Mouse (Mus musculus) urinary bladder, adult 18-20 months (tissue): ENCODE results near the gene Kifc1.
"Not testable (repeated sequence)": the region's sequence is repeated elsewhere in the genome, so short reads cannot be mapped to it uniquely, and the experiment has no call there.

Experiments used
- DNase-seq, 2 experiments: peaks; one replicate each; pipeline ENCODE4 v3.0.0; 2022; ENCODE audit warnings: low spot score in 2 of 2, mixed read lengths in 2 of 2

Gene Kifc1

DNA sequence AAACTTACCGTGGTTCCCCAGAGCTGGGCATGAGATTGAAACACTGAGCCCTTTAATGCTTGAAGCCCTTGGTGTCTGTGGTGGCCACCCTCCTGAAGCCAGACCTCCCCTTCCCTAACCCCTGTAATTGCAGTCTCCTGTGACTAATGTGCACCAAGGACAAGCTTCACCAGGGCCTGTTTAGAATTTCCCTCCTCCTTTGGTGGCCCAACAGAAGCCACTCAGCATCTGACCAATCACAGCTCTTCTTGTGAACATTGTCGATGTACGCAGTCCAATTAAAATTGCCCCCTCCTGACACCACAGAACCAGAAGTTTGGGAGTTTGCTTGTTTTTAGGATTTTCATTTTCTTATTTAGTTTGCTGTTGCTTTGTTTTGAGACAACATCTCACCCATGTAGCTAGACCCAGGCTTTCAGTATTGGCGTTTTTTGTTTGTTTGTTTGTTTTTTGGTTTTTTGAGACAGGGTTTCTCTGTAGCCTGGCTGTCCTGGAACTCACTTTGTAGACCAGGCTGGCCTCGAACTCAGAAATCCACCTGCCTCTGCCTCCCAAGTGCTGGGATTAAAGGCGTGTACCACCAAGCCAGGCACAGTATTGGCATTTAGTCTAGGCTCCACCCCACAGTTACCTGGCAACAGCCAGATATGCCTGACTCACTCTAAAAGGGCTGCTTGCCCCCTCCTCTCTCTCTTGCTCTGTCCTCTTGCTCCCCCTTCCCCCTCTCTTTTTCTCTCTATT, 13.6 kb upstream of the Kifc1 start:
- DNase-seq: not testable (repeated sequence)

DNA sequence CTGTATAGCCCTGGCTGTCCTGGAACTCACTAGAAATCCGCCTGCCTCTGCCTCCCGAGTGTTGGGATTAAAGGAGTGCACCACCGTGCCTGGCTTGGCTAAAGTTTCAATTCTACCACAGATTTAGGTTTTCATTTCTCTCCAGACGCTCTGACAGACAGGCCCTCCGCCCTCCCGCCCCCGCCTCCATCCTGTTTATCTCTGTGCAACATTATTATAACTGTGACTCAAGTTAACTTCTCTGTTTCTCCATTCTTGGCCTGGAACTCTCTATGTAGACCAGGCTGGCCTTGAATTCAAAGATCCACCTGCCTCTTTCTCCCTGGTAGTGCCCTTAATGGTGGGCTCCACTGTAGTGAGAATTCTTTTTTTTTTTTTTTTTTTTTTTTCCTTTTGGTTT, 12.0 kb upstream of the Kifc1 start:
- no peak for DNase-seq

DNA sequence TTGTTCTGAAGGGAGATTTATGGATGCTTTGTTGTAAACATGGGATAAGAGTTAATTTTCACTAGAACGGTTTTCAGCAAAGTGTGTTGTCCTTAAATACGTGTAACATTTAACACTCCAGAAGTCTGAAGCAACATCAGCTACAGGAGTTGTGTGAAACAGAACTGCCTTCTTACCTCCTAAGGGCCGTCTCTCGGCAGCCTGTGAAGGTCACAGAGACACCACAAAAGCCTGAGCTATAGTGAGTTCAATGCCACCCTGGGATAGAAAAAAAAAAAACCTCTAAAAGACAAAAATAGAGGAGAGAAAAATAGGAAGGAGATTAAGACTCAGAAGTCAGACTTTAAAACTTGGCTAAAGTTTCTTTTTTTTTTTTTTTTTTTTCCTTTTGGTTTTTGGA, 11.6 kb upstream of the Kifc1 start:
- no peak for DNase-seq

DNA sequence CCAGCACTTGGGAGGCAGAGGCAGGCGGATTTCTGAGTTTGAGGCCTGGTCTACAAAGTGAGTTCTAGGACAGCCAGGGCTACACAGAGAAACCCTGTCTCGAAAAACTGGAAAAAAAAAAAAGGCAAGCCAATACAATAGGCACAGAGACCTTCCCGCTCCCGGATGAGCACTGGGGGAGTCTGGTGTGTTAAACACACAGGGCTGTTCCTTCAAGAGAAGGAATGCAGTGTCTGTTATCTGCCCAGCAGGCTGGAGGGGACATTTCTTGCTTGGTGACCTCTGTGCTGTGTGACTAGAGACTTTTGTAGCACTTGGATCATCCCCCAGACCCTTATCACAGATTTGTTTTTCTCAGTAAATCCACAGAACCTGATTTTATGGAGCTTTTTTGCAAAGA, 11.2 kb upstream of the Kifc1 start:
- no peak for DNase-seq

DNA sequence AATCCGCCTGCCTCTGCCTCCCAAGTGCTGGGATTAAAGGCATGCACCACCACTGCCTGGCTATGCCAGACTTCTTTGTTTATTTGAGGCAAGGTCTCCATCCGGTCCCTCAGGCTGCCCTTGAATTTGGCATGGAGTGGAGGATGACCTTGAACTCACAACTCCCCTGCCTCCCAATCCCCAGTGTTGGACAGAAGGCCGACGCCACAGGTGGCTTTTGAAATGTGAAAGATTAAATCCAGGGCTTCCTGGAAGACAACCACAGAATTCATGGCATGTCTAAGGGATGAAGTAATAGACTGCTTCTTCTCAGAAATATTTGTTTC, 10.5 kb upstream of the Kifc1 start:
- no peak for DNase-seq

DNA sequence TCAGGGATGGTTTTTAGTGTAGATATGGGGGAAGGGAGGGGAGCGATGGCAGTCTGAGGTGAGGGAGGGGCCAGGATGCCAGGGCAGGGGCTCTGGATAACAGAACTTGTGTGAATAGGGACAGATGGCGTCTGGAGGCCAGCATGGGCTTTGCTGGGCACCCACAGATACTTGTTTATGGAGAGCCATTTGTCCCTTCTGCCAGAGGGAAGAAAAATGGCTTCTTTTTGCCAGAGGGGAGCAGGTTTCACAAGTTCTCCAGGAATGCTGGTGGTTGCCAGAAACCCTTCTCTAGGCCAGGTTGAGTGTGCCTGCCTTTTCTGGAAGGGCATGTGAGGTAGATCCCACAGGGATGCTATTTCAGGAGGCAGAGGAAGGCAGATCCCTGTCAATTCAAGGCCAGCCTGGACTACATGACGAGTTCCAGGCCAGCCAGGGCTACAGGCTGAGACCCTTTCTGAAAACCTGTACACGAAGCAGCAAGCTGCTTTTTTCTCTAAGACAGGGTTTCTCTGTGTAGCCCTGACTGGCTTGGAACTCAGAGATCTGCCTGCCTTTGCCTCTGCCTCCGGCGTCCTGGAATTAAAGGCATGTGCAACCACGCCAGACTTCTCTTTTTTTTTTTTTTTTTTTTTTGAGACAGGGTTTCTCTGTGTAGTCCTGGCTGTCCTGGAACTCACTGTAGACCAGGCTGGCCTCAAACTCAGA, 10.0 kb upstream of the Kifc1 start:
- no peak for DNase-seq

DNA sequence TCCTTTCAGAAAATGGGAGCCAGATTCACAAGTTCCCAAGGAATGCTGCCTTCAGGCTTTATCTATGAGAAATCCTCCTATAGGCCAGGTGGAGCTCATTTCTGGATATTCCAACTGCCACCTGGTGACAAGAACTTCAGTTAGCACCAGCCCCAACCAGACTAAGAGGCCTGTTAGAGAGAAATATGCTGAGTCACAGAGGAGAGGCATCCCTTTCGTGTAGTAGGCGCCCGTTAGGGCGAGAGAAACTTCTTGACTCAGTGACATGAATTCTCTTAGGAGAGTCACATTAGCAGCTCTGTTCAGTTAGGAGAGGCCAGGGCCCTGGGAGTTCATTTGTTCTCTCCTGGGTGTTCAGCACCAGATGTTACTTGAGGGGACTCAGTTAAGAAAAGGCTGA, 9.2 kb upstream of the Kifc1 start:
- DNase-seq: no peak

DNA sequence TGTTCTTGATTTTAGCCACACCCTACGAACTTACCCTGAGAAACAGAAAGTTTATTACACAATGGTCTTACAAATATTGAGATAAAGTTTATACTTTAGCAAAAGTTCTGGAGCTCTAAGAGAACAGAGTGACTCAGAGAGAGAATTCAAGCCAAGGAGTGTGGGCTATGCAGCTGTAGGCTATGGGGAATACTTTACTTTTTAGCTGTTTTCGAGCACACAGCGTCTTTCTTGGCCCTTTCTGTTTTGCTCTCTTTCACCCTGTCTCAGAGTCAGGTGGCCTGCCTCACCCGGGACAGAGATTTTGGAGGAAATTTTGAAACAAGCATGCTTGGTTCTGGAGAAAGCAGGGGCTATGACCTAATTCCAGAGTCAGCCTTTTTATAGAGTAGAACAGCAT, 7.7 kb upstream of the Kifc1 start:
- not testable (repeated sequence) for DNase-seq

DNA sequence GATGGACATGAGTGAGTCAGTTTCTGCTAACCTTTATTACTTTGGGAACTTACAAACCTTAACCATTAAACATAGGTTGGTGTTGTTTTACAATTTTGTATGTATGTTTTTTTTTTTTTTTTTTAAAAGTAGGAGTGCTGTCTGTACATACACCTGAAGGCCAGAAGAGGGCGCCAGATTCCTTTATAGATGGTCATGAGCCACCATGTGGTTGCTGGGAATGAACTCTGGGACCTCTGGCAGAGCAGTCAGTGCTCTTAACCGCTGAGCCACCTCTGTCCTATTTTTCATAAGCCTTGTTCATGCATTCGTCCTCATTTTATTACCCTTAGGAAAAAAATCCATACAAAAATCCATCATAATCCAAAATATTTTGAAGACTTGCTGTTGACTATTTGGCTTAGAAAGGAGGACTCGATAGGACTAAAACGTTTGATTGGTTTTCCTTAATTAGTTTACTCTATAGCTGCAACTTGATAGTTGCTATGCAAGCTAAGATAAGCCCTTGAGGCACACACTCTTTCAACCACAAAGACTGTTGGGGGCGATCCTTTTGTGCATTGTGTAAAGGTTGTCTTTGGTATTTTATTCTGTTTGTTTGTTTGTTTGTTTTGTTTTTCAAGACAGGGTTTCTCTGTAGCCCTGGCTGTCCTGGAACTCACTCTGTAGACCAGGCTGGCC, 6.8 kb upstream of the Kifc1 start:
- no peak for DNase-seq

DNA sequence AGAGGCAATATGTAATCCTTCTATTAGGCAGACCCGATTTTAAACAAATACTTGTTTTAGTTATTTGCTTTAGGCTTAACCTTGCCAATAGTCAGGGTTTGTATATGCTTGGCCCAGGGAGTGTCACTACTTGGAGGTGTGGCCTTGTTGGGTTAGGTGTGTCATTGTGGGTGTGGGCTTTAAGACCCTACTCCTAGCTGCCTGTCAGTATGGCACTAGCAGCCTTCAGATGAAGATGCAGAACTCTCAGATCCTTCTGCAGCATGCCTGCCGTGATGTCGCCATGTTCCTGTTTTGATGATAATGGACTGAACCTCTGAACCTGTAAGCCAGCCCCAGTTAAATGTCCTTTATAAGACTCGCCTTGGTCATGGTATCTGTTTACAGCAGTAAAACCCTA, 2.5 kb upstream of the Kifc1 start:
- not testable (repeated sequence) for DNase-seq

DNA sequence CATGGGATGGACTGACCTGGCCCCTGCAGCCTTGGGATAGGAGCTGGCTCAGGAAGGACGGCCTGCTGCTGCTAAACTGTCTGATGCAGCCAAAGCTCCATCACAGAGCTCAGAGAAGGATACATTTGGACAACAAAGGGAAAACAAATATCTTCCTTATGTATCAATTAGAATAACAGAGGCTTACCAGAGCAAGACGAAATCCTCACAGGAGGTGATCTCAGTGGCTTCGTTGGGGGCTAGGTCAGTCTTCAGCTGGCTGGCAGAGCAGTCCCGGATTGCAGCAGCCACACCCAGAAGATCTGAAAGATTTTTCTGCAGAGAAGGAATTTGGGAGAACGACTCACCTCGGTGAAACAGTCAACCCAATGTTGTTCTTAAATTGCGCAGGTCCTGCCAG, 2.0 kb upstream of the Kifc1 start:
- no peak for DNase-seq

DNA sequence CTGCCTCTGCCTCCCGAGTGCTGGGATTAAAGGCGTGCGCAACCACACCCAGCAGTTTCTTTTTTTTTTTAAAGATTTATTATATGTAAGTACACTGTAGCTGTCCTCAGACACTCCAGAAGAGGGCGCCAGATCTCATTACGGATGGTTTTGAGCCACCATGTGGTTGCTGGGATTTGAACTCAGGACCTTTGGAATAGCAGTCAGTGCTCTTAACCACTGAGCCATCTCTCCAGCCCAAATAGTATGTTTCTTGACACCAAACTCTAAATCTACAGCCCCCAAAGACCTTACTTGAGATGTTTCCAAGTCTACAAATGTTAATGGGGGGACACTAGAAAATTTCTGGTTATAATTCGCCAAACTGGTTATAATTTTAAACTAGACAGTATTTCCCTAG, 1.4 kb upstream of the Kifc1 start:
- DNase-seq: not testable (repeated sequence)

DNA sequence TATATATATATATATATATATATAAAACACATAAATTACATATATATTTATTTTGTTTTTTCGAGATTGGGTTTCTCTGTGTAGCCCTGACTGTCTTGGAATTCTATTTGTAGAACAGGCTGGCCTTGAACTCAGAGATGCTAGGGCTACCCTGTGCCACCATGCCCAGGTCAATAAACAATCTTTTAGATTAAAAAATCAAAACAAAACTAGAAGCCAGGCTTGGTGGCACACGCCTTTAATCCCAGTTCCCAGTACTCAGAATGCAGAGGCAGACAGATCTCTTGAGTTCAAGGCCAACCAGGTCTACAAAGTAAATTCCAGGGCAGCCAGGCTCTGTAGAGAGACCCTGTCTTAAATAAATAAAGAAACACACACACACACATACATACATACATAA, 896 bp upstream of the Kifc1 start:
- no peak for DNase-seq

DNA sequence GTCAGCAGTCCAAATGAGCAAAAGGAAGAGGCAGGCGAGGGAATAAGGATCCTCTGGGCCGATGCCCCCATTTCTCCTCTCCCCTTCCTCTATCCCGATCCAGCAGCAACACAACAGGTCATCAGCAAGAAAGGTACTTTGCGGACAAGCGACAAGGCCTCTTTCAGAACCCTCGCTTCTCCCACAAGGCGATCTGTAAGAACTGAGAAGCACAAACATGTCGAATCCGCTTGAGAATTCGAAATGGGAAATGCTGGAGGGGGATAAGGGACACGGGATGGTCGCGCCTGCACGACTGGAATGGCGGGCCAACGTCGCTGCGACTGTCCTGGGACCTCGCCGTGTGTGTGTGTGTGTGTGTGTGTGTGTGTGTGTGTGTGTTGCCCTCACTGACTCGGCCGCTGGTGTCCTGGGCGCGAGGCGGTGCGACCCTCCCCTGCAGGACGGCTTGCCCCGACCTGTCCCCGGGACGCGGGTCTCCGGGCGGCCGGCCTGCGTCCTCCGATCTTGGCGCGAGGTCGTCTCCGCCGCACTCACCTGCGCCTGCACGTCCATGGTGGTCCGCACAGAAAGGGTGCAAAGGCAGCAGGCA, 424 bp downstream of the Kifc1 start:
- not testable (repeated sequence) for DNase-seq

DNA sequence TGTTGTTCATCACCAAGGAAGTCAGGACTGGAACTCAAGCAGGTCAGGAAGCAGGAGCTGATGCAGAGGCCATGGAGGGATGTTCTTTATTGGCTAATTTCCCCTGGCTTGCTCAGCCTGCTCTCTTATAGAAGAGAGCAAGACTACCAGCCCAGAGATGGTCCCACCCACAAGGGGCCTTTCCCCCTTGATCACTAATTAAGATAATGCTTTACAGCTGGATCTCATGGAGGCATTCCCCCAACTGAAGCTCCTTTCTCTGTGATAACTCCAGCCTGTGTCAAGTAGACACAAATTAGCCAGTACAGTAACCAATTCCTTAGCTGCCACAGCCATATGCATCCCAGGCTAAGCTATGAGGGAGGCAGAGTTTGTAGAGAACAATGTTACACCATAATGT, 2.2 kb downstream of the Kifc1 start:
- DNase-seq: not testable (repeated sequence)

DNA sequence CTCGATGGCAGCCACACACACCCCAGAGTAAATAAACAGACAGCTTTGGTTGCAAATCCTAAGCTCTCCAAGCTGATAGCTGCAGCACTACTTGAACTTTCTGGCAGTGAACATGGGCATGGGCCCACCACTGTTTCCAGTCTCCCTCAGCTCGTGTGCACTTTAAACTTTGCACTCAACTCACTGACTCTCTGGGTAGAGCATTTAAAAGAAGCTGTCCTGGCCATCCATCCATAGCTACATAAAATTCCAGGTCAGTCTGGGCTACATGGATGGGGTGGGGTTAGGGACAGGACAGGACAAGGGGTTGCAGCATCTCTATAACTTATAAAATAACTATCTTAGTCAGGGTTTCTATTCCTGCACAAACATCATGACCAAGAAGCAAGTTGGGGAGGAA, 2.7 kb downstream of the Kifc1 start:
- DNase-seq: not testable (repeated sequence)

DNA sequence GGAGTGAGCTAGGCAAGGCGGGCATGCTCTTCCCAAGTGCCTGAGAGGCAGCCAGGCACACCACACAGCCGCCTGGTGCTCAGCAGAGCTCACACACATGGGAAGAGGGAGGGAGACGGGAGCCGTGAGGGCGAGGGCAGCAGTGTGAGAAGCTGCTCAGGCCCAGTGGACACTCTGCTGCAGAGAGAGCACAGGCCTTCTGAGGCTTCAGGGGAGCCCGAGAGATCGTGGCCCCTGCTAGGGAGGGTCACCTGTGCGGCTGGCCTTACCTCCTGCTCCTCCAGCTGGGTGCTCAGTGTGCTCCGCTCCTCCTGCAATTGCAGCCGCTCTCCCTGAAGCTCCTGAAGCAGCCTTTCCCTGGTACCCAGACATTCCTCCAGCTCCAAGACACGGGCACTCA, 6.1 kb downstream of the Kifc1 start:
- DNase-seq: not testable (repeated sequence)

DNA sequence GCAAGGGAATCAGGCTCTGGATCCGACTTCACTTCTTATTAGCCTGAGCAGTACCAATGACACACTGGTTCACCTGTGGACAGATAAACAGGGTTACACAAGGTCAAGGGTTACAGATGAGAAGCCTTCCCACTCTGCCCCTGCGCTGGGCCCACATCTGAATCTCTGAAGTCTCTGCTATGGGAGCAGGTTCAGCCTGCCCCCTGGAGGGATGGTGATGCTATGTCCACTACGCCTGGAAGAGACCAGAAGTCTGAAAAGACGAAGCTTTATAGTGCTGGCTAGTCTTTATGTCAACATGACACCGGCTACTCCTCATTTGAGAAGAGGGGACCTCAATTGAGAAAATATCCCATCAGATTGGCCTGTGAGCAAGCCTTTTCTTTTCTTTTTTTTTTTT, 14.7 kb downstream of the Kifc1 start:
- not testable (repeated sequence) for DNase-seq

DNA sequence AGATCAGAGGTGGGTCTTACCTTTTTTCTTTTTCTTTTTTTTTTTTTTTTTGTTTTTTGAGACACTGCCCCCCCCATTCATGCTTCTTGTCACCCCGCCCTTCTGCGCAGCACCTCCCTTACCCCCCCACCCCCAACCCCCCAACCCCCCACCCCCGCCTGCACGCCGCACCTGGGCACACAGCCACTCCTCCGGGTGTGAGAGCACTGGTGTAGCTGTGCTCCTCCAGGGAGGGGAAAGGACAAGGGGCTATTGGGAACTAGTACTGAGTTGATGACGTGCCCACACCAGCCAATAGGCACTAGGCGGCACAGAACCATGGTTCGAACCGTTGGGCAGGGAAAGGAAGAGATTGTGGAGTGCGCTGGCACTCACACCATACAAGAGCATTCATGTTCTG, 16.1 kb downstream of the Kifc1 start:
- no peak for DNase-seq

DNA sequence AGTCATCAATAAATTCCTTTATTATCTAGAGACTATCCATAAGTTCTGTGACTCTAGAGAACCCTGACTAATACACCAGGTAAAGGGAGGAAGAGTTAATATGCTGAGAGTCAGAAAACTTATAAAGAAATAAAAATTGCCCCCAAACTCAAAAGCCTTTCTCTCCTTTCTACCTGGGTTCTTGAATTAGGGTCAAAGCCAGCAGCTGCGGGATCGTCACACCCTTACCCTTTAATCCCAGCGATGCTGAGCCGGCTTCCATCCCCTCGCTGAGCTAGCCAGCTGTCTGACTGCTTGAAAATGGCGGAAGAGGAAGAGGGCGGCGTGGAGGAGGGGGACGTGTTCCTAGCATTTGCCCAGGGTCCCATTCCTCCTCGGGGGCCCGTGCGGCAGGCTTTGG, 16.9 kb downstream of the Kifc1 start, which contains the start of gene Gm7029:
Gene Gm7029 (plus strand): TSS at position 301 of the 400 bp plus-strand sequence.
- DNase-seq: not testable (repeated sequence)

DNA sequence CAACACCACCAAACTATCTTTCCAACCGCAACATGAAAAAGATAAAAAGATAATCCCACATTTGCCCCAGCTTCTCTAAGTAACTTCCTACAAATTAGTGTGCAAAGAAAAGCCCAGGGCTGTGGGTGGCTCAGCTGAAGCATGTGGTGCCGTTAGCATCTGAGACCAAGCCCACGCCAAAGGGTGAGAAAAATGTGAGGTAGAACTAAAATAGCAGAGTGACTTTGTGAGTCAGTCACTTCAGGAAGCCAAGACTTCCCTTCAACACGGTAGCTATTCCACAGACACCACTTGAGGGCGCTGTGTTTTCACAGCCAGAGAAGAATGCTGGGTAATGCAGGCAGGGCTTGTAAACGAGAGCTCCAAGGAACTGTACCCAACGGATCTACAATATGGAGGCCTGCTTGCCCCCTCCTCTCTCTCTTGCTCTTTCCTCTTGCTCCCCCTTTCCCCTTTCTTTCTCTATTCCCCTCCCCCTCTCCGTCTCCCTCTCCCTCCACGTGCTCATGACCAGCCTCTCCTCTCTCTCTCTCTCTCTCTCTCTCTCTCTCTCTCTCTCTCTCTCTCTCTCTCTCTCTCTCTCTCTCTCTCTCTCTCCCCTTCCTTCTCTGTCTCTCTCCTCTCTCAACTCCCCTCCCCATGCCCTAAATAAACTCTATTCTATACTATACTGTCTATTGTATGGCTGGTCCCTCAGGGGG, 25.0 kb downstream of the Kifc1 start:
- no peak for DNase-seq

DNA sequence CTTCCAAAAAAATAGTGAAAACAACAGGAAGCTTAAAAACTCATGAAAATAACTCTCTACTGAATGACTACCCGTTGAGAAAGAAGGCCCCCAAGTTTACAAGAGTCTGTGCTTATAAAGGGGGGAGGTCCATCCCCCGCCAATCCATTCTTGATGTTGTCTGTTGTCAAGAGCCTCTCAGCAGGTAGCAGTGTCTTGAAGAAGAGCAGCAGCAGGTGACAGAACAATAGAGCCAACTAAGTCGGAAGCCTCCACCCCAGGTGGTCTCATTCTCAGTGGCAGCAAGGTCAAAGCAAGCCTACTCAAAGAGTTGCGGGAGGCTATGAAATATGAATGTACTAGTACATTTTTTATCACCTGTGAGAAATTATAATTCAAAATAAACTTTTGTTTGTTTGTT, 32.6 kb downstream of the Kifc1 start:
- DNase-seq: no peak
